Mouse (Mus musculus): ENCODE measurements around the gene Timp2.

The Timp2 gene

GRCm38 (mm10) chr11:118369251-118369650 lies 13.7 kb upstream of the Timp2 start:
- no peak for DNase-seq (ENCODE audit: inconsistent ontology term)

GRCm38 (mm10) chr11:118368330-118368729 lies 12.8 kb upstream of the Timp2 start:
- DNase-seq (ENCODE audit: inconsistent ontology term), result no peak

GRCm38 (mm10) chr11:118366559-118366958 lies 11.0 kb upstream of the Timp2 start:
- DNase-seq (ENCODE audit: inconsistent ontology term), result no peak

GRCm38 (mm10) chr11:118366108-118366507 lies 10.6 kb upstream of the Timp2 start:
- DNase-seq (ENCODE audit: inconsistent ontology term), result no peak

GRCm38 (mm10) chr11:118365171-118365570 lies 9.6 kb upstream of the Timp2 start:
- DNase-seq (ENCODE audit: inconsistent ontology term), result peak; percentile 80

GRCm38 (mm10) chr11:118364021-118364420 lies 8.5 kb upstream of the Timp2 start:
- no peak for DNase-seq (ENCODE audit: inconsistent ontology term)

GRCm38 (mm10) chr11:118362971-118363518 lies 7.5 kb upstream of the Timp2 start:
- DNase-seq (ENCODE audit: inconsistent ontology term), result peak; percentile 85

GRCm38 (mm10) chr11:118362501-118362900 lies 7.0 kb upstream of the Timp2 start:
- no peak for DNase-seq (ENCODE audit: inconsistent ontology term)

- DNase-seq (ENCODE audit: inconsistent ontology term), result no peak
Measured at GRCm38 (mm10) chr11:118360907-118361341, 5.4 kb upstream of the Timp2 start.

- no peak for DNase-seq (ENCODE audit: inconsistent ontology term)
Measured at GRCm38 (mm10) chr11:118360491-118360890, 5.0 kb upstream of the Timp2 start.

GRCm38 (mm10) chr11:118355205-118355604 lies 335 bp downstream of the Timp2 start:
- DNase-seq (ENCODE audit: inconsistent ontology term), result peak; percentile 94

GRCm38 (mm10) chr11:118354636-118355191 lies 826 bp downstream of the Timp2 start:
- peak; percentile 91 for DNase-seq (ENCODE audit: inconsistent ontology term)

- DNase-seq (ENCODE audit: inconsistent ontology term), result no peak
Measured at GRCm38 (mm10) chr11:118349494-118349893, 6.0 kb downstream of the Timp2 start.

- DNase-seq (ENCODE audit: inconsistent ontology term), result no peak
Measured at GRCm38 (mm10) chr11:118348877-118349276, 6.7 kb downstream of the Timp2 start.

GRCm38 (mm10) chr11:118348419-118348818 lies 7.1 kb downstream of the Timp2 start:
- no peak for DNase-seq (ENCODE audit: inconsistent ontology term)

GRCm38 (mm10) chr11:118347911-118348310 lies 7.6 kb downstream of the Timp2 start:
- no peak for DNase-seq (ENCODE audit: inconsistent ontology term)

- no peak for DNase-seq (ENCODE audit: inconsistent ontology term)
Measured at GRCm38 (mm10) chr11:118347391-118347790, 8.1 kb downstream of the Timp2 start.

- no peak for DNase-seq (ENCODE audit: inconsistent ontology term)
Measured at GRCm38 (mm10) chr11:118346395-118347096, 9.0 kb downstream of the Timp2 start.

- DNase-seq (ENCODE audit: inconsistent ontology term), result no peak
Measured at GRCm38 (mm10) chr11:118345693-118346092, 9.8 kb downstream of the Timp2 start.

GRCm38 (mm10) chr11:118343629-118344028 lies 11.9 kb downstream of the Timp2 start:
- no peak for DNase-seq (ENCODE audit: inconsistent ontology term)

- DNase-seq (ENCODE audit: inconsistent ontology term), result no peak
Measured at GRCm38 (mm10) chr11:118342400-118342981, 13.0 kb downstream of the Timp2 start, which contains the start of gene Cep295nl. Cep295nl (minus strand) TSS chr11:118342500.

GRCm38 (mm10) chr11:118337491-118338168 lies 17.9 kb downstream of the Timp2 start:
- peak; percentile 80 for DNase-seq (ENCODE audit: inconsistent ontology term)

Measured in Muller cell, postnatal 12 days (primary cell).